Mouse (Mus musculus) cortical plate, adult 2 months (tissue): ENCODE data around the gene Olfr455.

Experiments used
- CTCF ChIP-seq: fragments of 200-500 bp; IDR thresholded peaks from 2 replicates; pipeline ENCODE4 v1.5.1; 2011; ENCODE audit warnings: mild to moderate bottlenecking, control low read depth, low read length; ENCODE audit not compliant: insufficient read depth; ENCODE audit errors: extremely low read depth
- POLR2A ChIP-seq: fragments of 200-500 bp; IDR thresholded peaks from 2 replicates; pipeline ENCODE4 v1.6.1; 2011; ENCODE audit warnings: mild to moderate bottlenecking, low read length, control low read depth; ENCODE audit not compliant: insufficient read depth; ENCODE audit errors: extremely low read depth

DNA sequence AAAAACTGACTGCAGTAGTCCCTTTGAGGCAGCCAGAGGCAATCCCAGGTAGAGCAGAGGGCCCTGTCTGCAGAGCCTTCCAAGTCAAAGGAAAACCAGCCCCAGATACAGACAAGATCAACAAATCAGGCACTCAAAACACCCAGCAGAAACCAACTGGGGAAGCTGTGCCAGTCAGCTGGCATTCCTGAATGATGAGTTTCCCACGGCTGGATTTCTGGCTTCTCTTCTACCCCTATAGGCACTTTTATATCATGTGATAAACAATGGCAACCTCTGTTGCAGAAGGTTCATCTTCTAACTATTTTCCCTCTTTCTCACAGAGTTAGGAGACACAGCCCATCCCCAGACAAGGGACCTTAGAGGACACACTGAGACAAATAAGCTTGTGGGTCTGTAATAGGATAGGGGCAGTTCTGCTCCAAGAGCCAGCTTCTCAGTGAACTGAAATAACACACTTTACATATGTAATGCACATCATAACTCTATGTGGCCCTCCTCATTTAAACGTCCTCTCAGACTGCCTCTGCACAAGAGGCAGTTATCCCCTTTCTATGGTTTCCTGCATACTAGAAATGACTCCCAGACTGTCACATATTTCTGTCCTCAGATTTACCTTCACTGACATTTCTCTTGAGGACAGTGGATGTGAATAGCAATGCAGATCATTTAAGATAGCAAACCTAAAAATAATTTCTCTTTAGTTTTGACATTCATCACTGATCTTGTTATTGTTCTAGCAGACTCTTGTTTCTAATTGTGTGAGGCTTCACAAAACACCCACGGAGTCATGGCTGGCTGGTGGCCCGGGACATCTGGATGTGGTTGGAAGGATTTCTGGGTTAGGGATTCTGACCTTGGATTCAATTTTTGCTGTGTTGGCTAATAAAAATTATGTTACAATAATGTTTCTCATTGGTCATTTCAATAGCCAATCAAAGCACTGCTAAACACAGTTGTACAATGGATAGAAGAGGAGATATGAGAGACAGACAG lies 5.1 kb downstream of the Olfr455 start:
- TF ChIP-seq CTCF, result no peak
- TF ChIP-seq POLR2A, result no peak
